Mouse (Mus musculus) G1E (cell line): ENCODE results near the gene Gal3st3.

Source experiments
- CTCF ChIP-seq: IDR thresholded peaks from 2 replicates; pipeline ENCODE4 v1.5.1; 2012; ENCODE audit warnings: low read depth, low read length, inconsistent platforms, mixed read lengths
- POLR2AphosphoS5 ChIP-seq: IDR thresholded peaks from 2 replicates; pipeline ENCODE4 v1.6.1; 2012; ENCODE audit warnings: low read depth, low read length, inconsistent platforms; ENCODE audit not compliant: insufficient replicate concordance

GRCm38 (mm10) chr19:5306279-5306678 is 8.1 kb downstream of the Gal3st3 start:
- TF ChIP-seq POLR2AphosphoS5: no peak
- TF ChIP-seq CTCF: no peak
